Mouse (Mus musculus) neural tube, embryonic 11.5 days (tissue): Measurements from ENCODE around the gene Pola2. TPM values are rescaled to one million over a fixed set of nuclear protein-coding genes. Genes with fewer than 3 reads are reported as not detected.

Experiments
- ATAC-seq: fragments of 200-750 bp; cut with Nextera tagmentation; 2 replicates; pipeline ENCODE4 v1.8.0; 2017; ENCODE audit warnings: moderate number of reproducible peaks, mild to moderate bottlenecking, moderate TSS enrichment, moderate library complexity; ENCODE audit not compliant: insufficient read depth, low FRiP score, low TSS enrichment
- DNase-seq: peaks from one replicate; pipeline ENCODE4 v3.0.0-alpha.2; 2015; ENCODE audit warnings: low spot score
- H3K27ac ChIP-seq: fragments of 300-500 bp; sonication (generic); 2 replicates; pipeline ENCODE4 v1.5.1; 2014; ENCODE audit warnings: low read depth, mild to moderate bottlenecking, low read length
- H3K27me3 ChIP-seq: fragments of 300-500 bp; sonication (generic); 2 replicates; pipeline ENCODE4 v1.6.1; 2014; ENCODE audit warnings: mild to moderate bottlenecking, low read length, mixed read lengths; ENCODE audit not compliant: control insufficient read depth, insufficient read depth
- H3K36me3 ChIP-seq: fragments of 300-500 bp; sonication (generic); 2 replicates; pipeline ENCODE4 v1.6.1; 2014; ENCODE audit warnings: mild to moderate bottlenecking, low read length, moderate library complexity, mixed read lengths; ENCODE audit not compliant: control insufficient read depth, insufficient read depth
- H3K4me1 ChIP-seq: fragments of 300-500 bp; sonication (generic); 2 replicates; pipeline ENCODE4 v1.6.1; 2014; ENCODE audit warnings: low read length, mixed read lengths; ENCODE audit not compliant: control insufficient read depth, insufficient read depth
- H3K4me2 ChIP-seq: fragments of 300-500 bp; sonication (generic); 2 replicates; pipeline ENCODE4 v1.6.1; 2014; ENCODE audit warnings: low read depth, mild to moderate bottlenecking, moderate library complexity
- H3K4me3 ChIP-seq: fragments of 300-500 bp; sonication (generic); 2 replicates; pipeline ENCODE4 v1.5.1; 2014; ENCODE audit warnings: low read depth, low read length
- H3K9ac ChIP-seq: fragments of 300-500 bp; sonication (generic); 2 replicates; pipeline ENCODE4 v1.6.1; 2014; ENCODE audit warnings: mild to moderate bottlenecking, low read length
- H3K9me3 ChIP-seq: fragments of 300-500 bp; sonication (generic); 2 replicates; pipeline ENCODE4 v1.6.1; 2016; ENCODE audit warnings: low read length; ENCODE audit not compliant: control insufficient read depth
- WGBS: fragments of 180-500 bp; shearing (Covaris S2); extraction: QIAGEN DNeasy Blood & Tissue Kit; methylation state at CpG from one replicate; pipeline ENCODE4 v1.1.7; 2014; 5-methylcytosine and 5-hydroxymethylcytosine counted together
- polyA plus RNA-seq: library from polyadenylated mRNA; unstranded; fragments of >200 nt; fragmentation: Nextera tagmentation; extraction: Ambion mirVana; gene quantifications from 2 replicates; pipeline ENCODE4 v1.2.1, GENCODE M21; 2014

Gene Pola2
- polyA plus RNA-seq = 75.2 and 79.9 TPM in 2 replicates

GRCm38 (mm10) chr19:5963883-5964562 is at the start of gene Pola2:
Gene Pola2 (minus strand): TSS chr19:5964202.
- Histone ChIP-seq H3K4me2 (peak within 1 kb of the TSS; percentile 71), H3K36me3 (no peaks in the 10 kb centered on the region), H3K9me3 (no peaks in the 10 kb centered on the region), H3K27ac (0 out of 2 replicates have a peak within 1 kb of the TSS, but pooled peaks have one; percentile 34), H3K4me1 (peaks cover 8% of the 10 kb centered on the region), H3K4me3 (peak within 1 kb of the TSS; percentile 62), H3K27me3 (no peaks in the 10 kb centered on the region), H3K9ac (peak within 1 kb of the TSS; percentile 71)
- WGBS = under 1% methylated on average over 50 of the region's 50 CpGs
- peak; percentile 72 for ATAC-seq
- DNase-seq = peak; percentile 91

- DNase-seq (no peak), ATAC-seq (no peak)
- Histone ChIP-seq H3K4me2 (no peak overlapping the region), H3K36me3 (no peaks in the 10 kb centered on the region), H3K4me1 (peaks cover 4% of the 10 kb centered on the region; the same call in 1 of the 2 replicates), H3K9me3 (no peaks in the 10 kb centered on the region), H3K27me3 (peaks cover 20% of the 10 kb centered on the region), H3K27ac (no peak overlapping the region), H3K9ac (no peak overlapping the region), H3K4me3 (no peak overlapping the region)
- 89% methylated on average over 10 of the region's 10 CpGs for WGBS
These were observed 49.7 kb upstream of the Pola2 start for GRCm38 (mm10) chr19:6013691-6014090.

- H3K36me3 ChIP-seq = no peaks in the 10 kb centered on the region
- no peak overlapping the region for H3K27ac ChIP-seq
- H3K9me3 ChIP-seq = no peaks in the 10 kb centered on the region
- ATAC-seq (no peak), DNase-seq (no peak)
- no peak overlapping the region for H3K4me3 ChIP-seq
- 68% methylated on average over 8 of the region's 8 CpGs for WGBS
- H3K27me3 ChIP-seq = no peaks in the 10 kb centered on the region
- no peak overlapping the region for H3K4me2 ChIP-seq
- H3K4me1 ChIP-seq = no peaks in the 10 kb centered on the region
- H3K9ac ChIP-seq = no peak overlapping the region
These were observed 45.1 kb upstream of the Pola2 start for GRCm38 (mm10) chr19:6009137-6009536.

GRCm38 (mm10) chr19:6007013-6007412 is 43.0 kb upstream of the Pola2 start:
- no peak overlapping the region for H3K4me3 ChIP-seq
- DNase-seq = no peak
- 81% methylated on average over 13 of the region's 13 CpGs for WGBS
- no peaks in the 10 kb centered on the region for H3K4me1 ChIP-seq
- H3K27ac ChIP-seq = no peak overlapping the region
- H3K36me3 ChIP-seq = no peaks in the 10 kb centered on the region
- H3K9me3 ChIP-seq = no peaks in the 10 kb centered on the region
- no peaks in the 10 kb centered on the region for H3K27me3 ChIP-seq
- no peak overlapping the region for H3K9ac ChIP-seq
- no peak for ATAC-seq
- no peak overlapping the region for H3K4me2 ChIP-seq

GRCm38 (mm10) chr19:6005541-6005940 is 41.5 kb upstream of the Pola2 start:
- ATAC-seq (no peak), DNase-seq (no peak)
- H3K4me2 ChIP-seq = no peak overlapping the region
- no peaks in the 10 kb centered on the region for H3K27me3 ChIP-seq
- H3K27ac ChIP-seq = no peak overlapping the region
- no peak overlapping the region for H3K4me3 ChIP-seq
- no peaks in the 10 kb centered on the region for H3K4me1 ChIP-seq
- WGBS = 73% methylated on average over 11 of the region's 11 CpGs
- H3K36me3 ChIP-seq = no peaks in the 10 kb centered on the region
- no peaks in the 10 kb centered on the region for H3K9me3 ChIP-seq
- no peak overlapping the region for H3K9ac ChIP-seq

- Histone ChIP-seq H3K4me2 (no peak overlapping the region), H3K36me3 (no peaks in the 10 kb centered on the region), H3K4me1 (no peaks in the 10 kb centered on the region), H3K9me3 (no peaks in the 10 kb centered on the region), H3K9ac (no peak overlapping the region), H3K27ac (no peak overlapping the region), H3K4me3 (no peak overlapping the region), H3K27me3 (no peaks in the 10 kb centered on the region)
- no peak for ATAC-seq
- no peak for DNase-seq
- WGBS = 83% methylated on average over 5 of the region's 5 CpGs
These were observed 36.0 kb upstream of the Pola2 start for GRCm38 (mm10) chr19:5999969-6000368.

GRCm38 (mm10) chr19:5998180-5998579 is 34.2 kb upstream of the Pola2 start:
- no peaks in the 10 kb centered on the region for H3K4me1 ChIP-seq
- 83% methylated on average over 3 of the region's 3 CpGs for WGBS
- ATAC-seq (no peak), DNase-seq (no peak)
- H3K36me3 ChIP-seq = no peaks in the 10 kb centered on the region
- no peaks in the 10 kb centered on the region for H3K9me3 ChIP-seq
- H3K4me3 ChIP-seq = no peak overlapping the region
- H3K4me2 ChIP-seq = no peak overlapping the region
- H3K9ac ChIP-seq = no peak overlapping the region
- no peaks in the 10 kb centered on the region for H3K27me3 ChIP-seq
- no peak overlapping the region for H3K27ac ChIP-seq

- Histone ChIP-seq H3K4me2 (no peak overlapping the region), H3K4me3 (no peak overlapping the region), H3K9me3 (no peaks in the 10 kb centered on the region), H3K36me3 (no peaks in the 10 kb centered on the region), H3K4me1 (no peaks in the 10 kb centered on the region), H3K27ac (no peak overlapping the region), H3K9ac (no peak overlapping the region), H3K27me3 (no peaks in the 10 kb centered on the region)
- WGBS = 80% methylated on average over 14 of the region's 14 CpGs
- ATAC-seq (no peak), DNase-seq (no peak)
These were observed 30.7 kb upstream of the Pola2 start for GRCm38 (mm10) chr19:5994711-5995110.

GRCm38 (mm10) chr19:5992012-5992411 is 28.0 kb upstream of the Pola2 start:
- Histone ChIP-seq H3K27ac (no peak overlapping the region), H3K9ac (no peak overlapping the region), H3K36me3 (no peaks in the 10 kb centered on the region), H3K4me3 (no peak overlapping the region), H3K4me1 (peaks cover 6% of the 10 kb centered on the region; the same call in 1 of the 2 replicates), H3K9me3 (no peaks in the 10 kb centered on the region), H3K27me3 (no peaks in the 10 kb centered on the region), H3K4me2 (no peak overlapping the region)
- DNase-seq = no peak
- no peak for ATAC-seq
- WGBS = 86% methylated on average over 7 of the region's 7 CpGs
